Mouse (Mus musculus) embryo, embryonic 9.5 days (tissue): ENCODE measurements around the gene Asxl2.
"Not testable (repeated sequence)": the region's sequence is repeated elsewhere in the genome, so short reads cannot be mapped to it uniquely, and the experiment has no call there.

Experiments
- DNase-seq: peaks from one replicate; pipeline ENCODE4 v3.0.0-alpha.2; 2017; ENCODE audit errors: extremely low spot score

Gene Asxl2

DNA sequence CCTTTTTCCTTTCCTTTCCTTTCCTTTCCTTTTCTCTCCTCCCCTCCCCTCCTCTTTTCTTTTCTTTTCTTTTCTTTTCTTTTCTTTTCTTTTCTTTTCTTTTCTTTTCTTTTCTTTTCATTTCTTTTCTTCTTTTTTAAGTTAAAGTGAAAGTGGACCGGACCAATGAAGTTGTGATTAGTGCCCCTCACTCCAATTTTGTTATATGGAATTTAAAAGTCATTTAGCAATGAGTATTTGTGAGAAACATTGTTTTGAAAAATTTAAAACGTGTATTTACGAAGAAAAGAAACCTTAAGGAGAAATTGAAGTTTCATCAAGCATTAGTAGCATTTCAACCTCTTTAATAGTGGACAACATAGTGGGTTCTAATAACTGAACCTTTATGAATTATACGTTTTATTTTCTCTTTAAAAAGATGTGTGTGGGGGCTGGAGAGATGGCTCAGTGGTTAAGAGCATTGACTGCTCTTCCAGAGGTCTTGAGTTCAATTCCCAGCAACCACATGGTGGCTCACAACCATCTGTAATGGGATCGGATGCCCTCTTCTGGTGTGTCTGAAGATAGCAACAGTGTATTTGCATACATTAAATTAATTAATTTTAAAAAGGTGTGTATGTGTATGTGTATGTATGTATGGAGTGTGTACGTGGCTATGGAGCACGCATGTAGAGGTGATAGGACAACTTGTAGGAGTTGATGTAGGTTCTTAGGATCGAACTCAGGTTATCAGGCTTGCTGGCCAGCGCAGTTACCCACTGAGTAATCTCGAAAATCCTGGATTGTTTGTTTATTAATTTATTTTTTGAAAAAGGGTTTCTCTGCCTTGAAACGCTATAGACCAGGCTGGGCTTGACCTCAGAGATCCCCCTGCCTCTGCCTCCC, 1.5 kb downstream of the Asxl2 start:
- no peak for DNase-seq

DNA sequence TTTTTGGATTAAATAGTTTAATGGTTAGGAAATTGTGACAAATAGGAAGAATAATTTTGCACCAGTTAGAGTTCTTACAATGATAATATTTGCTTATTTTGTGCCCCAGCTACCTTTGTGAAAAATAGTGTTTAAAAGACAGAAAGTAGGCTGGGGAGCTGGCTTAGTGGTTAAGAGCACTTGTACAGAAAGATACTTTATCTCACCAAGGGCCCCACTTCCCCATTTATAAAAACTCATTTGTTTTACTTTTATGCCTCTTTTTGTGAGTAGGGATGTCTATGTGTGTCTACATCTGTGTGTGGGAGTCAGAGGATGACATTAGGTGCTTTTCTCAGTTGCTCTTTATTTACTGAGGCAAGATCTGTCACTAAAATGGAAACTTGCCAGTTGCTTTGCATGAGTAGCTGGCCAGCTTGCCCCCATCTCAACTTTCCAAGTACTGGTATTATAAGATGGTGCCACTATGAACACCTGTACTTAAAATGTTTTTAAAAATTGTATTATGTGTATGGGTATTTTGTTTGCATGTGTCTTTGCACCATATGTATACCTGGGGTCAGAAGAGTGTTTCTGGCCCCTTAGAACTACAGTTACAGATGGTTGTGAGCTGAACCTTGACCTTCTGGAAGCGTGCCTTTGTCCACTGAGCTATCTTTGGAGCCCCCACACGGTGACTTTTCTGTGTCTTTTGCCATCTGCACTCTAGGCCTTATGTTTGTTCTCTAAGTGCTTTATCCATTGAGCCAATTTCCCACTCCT, 3.2 kb downstream of the Asxl2 start:
- DNase-seq, result no peak

DNA sequence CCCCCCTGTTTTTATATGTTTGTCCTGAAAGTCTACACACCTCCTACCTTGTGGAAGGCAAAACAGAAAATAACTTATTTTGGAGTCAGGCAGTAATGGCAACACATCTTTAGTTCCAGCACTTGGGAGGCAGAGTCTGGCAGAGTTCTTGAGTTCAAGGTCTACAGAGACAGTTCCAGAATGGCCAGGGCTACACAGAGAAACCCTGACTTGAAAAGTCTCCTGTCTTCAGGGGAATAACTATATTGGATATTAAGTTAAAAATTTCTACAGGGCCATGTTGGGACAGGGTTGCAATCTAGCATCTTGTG, 3.7 kb downstream of the Asxl2 start:
- DNase-seq, result no peak

DNA sequence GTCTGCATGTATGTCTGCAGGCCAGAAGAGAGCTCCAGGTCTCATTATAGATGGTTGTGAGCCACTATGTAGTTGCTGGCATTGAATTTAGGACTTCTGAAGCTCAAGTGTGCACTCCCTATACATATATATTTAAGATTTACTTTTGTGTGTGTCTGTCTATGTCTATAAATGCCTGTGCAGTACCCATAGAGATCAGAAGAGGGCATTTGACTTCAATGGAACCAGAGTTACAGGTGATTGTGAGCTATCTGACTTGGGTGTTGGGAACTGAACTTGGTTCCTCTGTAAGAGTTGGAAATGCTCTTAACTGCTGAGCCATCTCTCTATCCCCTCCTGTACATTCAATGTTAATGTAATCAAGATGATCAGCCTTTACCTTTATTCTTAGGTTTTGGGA, 4.3 kb downstream of the Asxl2 start:
- DNase-seq, result no peak

- no peak for DNase-seq
Observed at GRCm38 (mm10) chr12:3433736-3434135, 7.1 kb downstream of the Asxl2 start.

GRCm38 (mm10) chr12:3436446-3436845, 9.8 kb downstream of the Asxl2 start:
- DNase-seq, result no peak

DNA sequence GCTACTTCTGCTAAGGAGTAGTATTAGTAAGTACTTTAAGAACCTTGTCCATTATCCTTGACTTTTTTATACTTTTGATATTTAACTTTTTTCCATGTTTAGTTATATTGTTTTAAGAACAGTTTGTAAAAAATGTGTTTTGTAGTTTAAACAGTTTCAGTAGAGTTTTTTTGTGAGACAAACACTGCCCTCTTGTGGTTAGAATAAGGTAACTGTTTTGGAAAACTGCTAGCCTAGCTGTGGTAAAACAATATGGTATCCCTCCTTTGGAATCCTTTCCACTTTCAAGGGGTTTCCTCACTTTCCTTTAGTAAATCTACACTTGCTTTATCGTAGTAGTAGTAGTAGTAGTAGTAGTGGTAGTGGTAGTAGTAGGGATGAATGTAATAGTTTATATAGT, 11.2 kb downstream of the Asxl2 start:
- DNase-seq, result no peak

DNA sequence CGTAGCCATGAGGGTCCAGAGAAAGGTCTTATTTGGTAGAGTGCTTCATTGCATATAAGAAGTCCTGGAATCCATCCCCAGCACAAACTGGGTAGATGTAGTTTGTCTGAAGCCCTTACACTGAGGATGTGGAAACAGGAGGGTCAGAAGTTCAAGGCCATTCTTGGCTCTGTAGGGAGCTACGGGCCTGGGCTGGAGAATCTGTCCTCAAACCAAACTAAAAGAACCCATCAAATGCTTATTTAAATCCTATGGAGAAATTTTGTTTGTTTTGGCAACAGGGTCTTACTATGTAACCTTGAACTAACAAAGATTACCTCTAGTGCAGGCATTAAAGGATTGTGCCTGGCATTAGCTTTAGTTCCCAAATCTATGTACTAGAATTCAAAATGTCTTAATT, 14.3 kb downstream of the Asxl2 start:
- no peak for DNase-seq

GRCm38 (mm10) chr12:3441361-3441760, 14.7 kb downstream of the Asxl2 start:
- DNase-seq, result no peak

GRCm38 (mm10) chr12:3453554-3453953, 26.9 kb downstream of the Asxl2 start:
- no peak for DNase-seq

DNA sequence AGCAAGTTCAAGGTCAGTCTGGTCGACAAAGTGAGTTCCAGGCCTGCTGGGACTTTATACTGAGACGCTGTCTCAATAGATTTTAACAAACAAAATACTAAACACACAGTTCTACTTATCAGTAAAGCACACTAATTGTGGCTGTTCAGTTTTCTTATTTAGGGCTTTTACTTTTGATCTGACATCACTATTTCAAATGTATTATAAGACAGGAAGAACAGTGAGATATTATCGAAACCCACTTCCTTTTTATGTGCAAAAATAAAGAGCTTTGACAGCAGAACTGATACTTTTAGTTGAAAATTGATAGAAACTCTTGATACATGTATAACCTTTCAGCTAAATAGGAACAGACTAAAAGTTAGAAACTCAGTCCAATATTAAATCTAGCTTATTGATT, 36.4 kb downstream of the Asxl2 start:
- no peak for DNase-seq

DNA sequence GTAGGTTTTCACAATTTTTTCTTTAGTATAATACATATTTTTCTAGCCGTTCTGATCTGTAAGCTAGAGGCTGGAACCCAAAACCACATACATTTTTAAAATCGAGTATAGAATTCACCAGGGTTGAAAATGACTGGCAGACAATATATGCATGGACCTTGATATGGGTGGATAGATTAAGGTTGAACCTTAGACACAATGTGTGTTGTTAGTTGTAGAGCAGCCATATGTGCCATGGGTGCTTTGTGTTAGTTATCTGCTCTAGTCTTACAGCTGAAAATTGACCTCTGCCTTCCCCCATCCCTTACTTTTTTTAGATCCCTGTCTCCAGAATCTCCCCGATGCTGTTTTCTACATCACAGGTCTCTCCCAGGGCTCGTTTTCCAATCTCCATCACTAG, 73.0 kb downstream of the Asxl2 start:
- no peak for DNase-seq

DNA sequence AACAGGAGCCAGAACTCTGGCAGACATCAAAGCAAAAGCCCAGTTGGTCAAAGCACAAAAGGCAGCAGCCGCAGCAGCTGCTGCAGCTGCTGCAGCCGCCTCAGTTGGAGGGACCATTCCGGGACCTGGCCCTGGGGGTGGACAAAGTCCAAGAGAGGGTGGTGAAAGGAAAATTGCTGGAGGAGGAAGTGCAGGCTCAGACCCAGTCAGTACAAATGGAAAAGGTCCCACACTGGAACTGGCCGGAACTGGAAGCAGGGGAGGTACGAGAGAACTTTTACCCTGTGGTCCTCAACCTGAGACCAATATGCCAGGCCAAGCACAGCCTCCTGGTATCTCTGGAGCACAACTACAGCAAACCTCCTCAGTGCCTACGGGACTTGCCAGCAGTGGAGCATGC, 73.4 kb downstream of the Asxl2 start:
- no peak for DNase-seq

DNA sequence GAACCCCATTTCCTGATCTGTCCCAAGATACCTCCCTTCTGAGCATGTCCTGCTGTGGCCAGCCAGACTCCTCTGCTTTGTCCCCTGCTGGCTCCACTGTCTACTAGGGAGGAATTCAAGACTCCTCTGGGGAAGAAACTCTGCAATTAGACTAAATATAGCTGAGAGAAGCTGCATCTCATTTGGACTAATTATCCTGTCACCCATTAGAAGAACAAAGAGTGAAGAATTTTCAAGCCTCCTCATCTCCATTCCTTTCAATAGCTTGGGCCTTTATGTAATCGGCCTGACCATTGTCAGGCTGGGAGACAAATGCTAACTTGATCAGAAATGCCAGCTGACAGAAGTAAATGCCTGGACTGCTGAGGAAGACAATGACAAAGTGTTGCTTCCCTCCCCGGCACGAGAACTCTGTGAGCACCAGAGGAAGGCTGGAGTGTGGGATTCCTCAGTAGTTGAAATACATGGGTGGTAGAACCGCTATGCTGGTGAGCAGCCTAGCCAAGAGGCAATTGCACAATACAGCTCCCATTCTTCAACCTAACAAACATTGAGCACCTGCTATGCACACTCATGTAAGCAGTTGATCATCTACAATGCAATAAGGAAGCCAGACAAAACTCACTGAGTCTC, 92.1 kb downstream of the Asxl2 start:
- DNase-seq, result no peak

DNA sequence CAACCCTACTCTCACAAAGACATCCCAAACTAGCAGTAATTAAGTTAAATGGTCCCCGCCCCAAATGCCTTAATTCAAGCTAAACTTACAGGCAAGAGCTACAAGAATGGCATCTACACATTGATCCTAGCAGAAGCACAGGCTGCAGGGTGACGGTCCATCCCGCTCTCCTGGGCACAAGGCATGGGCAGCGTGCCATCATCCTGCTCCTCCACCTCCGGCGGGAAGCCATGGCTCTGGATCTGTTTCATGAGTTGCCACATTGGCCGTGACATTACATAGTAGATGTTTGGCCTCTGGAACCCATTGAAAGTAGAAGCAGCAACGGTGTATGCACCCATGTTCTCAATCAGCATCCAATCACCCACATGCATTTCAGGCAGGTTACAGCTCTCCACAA, 95.1 kb downstream of the Asxl2 start:
- not testable (repeated sequence) for DNase-seq

GRCm38 (mm10) chr12:3525536-3525935, 98.9 kb downstream of the Asxl2 start:
- DNase-seq, result no peak

GRCm38 (mm10) chr12:3535446-3535845, 108.8 kb downstream of the Asxl2 start:
- not testable (repeated sequence) for DNase-seq

GRCm38 (mm10) chr12:3537616-3538015, 111.0 kb downstream of the Asxl2 start:
- no peak for DNase-seq

- DNase-seq, result no peak
Observed at GRCm38 (mm10) chr12:3538036-3538435, 111.4 kb downstream of the Asxl2 start.

GRCm38 (mm10) chr12:3539605-3540004, 112.9 kb downstream of the Asxl2 start:
- DNase-seq, result no peak

- no peak for DNase-seq
Observed at GRCm38 (mm10) chr12:3540871-3541270, 114.2 kb downstream of the Asxl2 start.

- DNase-seq, result no peak
Observed at GRCm38 (mm10) chr12:3545451-3545850, 118.8 kb downstream of the Asxl2 start.

DNA sequence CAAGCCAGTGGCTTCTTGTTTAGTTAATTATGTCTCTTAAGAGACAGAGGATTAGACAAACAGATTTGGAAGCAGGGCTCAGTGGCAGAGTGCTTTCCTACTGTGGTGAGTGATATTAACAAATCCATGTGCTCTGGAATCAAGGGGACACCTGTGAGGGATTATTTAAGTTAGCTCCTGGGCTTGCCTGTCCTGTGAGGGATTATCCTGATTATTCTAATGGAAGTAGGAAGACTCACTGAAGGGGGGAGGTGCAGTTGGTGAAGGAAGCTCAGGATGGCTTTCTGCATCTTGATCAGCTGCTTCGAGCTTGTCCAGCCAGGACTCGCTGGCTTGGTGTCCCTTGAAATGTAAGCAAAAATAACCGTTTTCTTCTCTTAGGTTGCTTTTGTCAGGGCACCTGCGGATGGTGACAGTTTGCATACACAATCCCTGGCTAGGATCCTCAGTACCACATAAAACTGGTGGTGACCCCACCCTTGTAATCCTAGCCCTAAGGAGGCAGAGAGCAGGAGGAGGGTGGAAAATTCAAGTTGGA, 119.5 kb downstream of the Asxl2 start:
- DNase-seq, result no peak
